Mouse (Mus musculus) forebrain, embryonic 14.5 days (tissue): ENCODE measurements at regions not wholly inside any gene's neighbourhood (a gene's known extent, or its start where the extent isn't known, plus 50 kb on each side); places are given as distances from the start of the nearest gene placed in this dataset.

Experiments used
- ATAC-seq: fragments of 200-750 bp; cut with Nextera tagmentation; 2 replicates; pipeline ENCODE4 v1.8.0; 2017; ENCODE audit warnings: mild to moderate bottlenecking, moderate library complexity
- DNase-seq: peaks from one replicate; pipeline ENCODE4 v3.0.0-alpha.2; 2015; ENCODE audit warnings: low spot score
- H3K27ac ChIP-seq: fragments of 300-500 bp; sonication (generic); 2 replicates; pipeline ENCODE4 v1.5.1; 2014; ENCODE audit warnings: low read depth, mild to moderate bottlenecking, control low read depth, low read length, moderate library complexity
- H3K27me3 ChIP-seq: fragments of 300-500 bp; sonication (generic); replicated peaks from 2 replicates; pipeline ENCODE4 v1.6.1; 2014; ENCODE audit warnings: low read length, control low read depth, mixed read lengths; ENCODE audit not compliant: control insufficient read depth, insufficient read depth
- H3K36me3 ChIP-seq: fragments of 300-500 bp; sonication (generic); 2 replicates; pipeline ENCODE4 v1.6.1; 2014; ENCODE audit warnings: low read length, control low read depth; ENCODE audit not compliant: control insufficient read depth, insufficient read depth
- H3K4me1 ChIP-seq: fragments of 300-500 bp; sonication (generic); 2 replicates; pipeline ENCODE4 v1.6.1; 2014; ENCODE audit warnings: antibody characterized with exemption, low read length, control low read depth; ENCODE audit not compliant: control insufficient read depth, insufficient read depth
- H3K4me2 ChIP-seq: fragments of 300-500 bp; sonication (generic); 2 replicates; pipeline ENCODE4 v1.6.1; 2014; ENCODE audit warnings: mild to moderate bottlenecking, control low read depth, low read length
- H3K4me3 ChIP-seq: fragments of 300-500 bp; sonication (generic); 2 replicates; pipeline ENCODE4 v1.5.1; 2014; ENCODE audit warnings: low read depth, low read length, control low read depth
- H3K9ac ChIP-seq: fragments of 300-500 bp; sonication (generic); 2 replicates; pipeline ENCODE4 v1.6.1; 2014; ENCODE audit warnings: mild to moderate bottlenecking, low read length, control low read depth, moderate library complexity
- H3K9me3 ChIP-seq: fragments of 300-500 bp; sonication (generic); replicated peaks from 2 replicates; pipeline ENCODE4 v1.6.1; 2016; ENCODE audit warnings: low read length, control low read depth, mixed read lengths; ENCODE audit not compliant: control insufficient read depth
- WGBS: fragments of 180-500 bp; shearing (Covaris S2); extraction: QIAGEN DNeasy Blood & Tissue Kit; methylation state at CpG from one replicate; pipeline ENCODE4 v1.1.7; 2014; 5-methylcytosine and 5-hydroxymethylcytosine counted together

- Histone ChIP-seq H3K4me2 (no peak overlapping the region), H3K9me3 (no peaks in the 10 kb centered on the region), H3K27me3 (no peaks in the 10 kb centered on the region), H3K4me1 (no peaks in the 10 kb centered on the region), H3K9ac (no peak overlapping the region), H3K27ac (no peak overlapping the region), H3K4me3 (no peak overlapping the region), H3K36me3 (no peaks in the 10 kb centered on the region)
- DNase-seq = no peak
- WGBS = 93% methylated on average over 8 of the region's 8 CpGs
- no peak for ATAC-seq
Observed at GRCm38 (mm10) chr8:79479326-79479725, 80.0 kb upstream of the Smad1 start.

- Histone ChIP-seq H3K9ac (no peak overlapping the region), H3K9me3 (no peaks in the 10 kb centered on the region), H3K4me2 (no peak overlapping the region), H3K36me3 (no peaks in the 10 kb centered on the region), H3K4me1 (no peaks in the 10 kb centered on the region), H3K4me3 (no peak overlapping the region), H3K27ac (no peak overlapping the region), H3K27me3 (no peaks in the 10 kb centered on the region)
- no peak for ATAC-seq
- DNase-seq = no peak
- WGBS = 46% methylated on average over 5 of the region's 5 CpGs
Observed at GRCm38 (mm10) chr8:79476012-79476411, 76.7 kb upstream of the Smad1 start.

- Histone ChIP-seq H3K36me3 (no peaks in the 10 kb centered on the region), H3K4me1 (no peaks in the 10 kb centered on the region), H3K27ac (no peak overlapping the region), H3K9ac (no peak overlapping the region), H3K4me2 (no peak overlapping the region), H3K4me3 (no peak overlapping the region), H3K27me3 (no peaks in the 10 kb centered on the region), H3K9me3 (no peaks in the 10 kb centered on the region)
- ATAC-seq = no peak
- no peak for DNase-seq
- 65% methylated on average over 8 of the region's 8 CpGs for WGBS
Observed at GRCm38 (mm10) chr8:79474679-79475078, 75.4 kb upstream of the Smad1 start.

GRCm38 (mm10) chr8:79452101-79452500, 52.8 kb upstream of the Smad1 start:
- no peak for DNase-seq

GRCm38 (mm10) chr8:79449453-79449852, 50.1 kb upstream of the Smad1 start:
- H3K9me3 ChIP-seq = no peaks in the 10 kb centered on the region
- no peak overlapping the region for H3K9ac ChIP-seq
- no peak overlapping the region for H3K4me3 ChIP-seq
- H3K27ac ChIP-seq = no peak overlapping the region
- WGBS = 89% methylated on average over 3 of the region's 3 CpGs
- no peak overlapping the region for H3K4me2 ChIP-seq
- no peaks in the 10 kb centered on the region for H3K36me3 ChIP-seq
- no peaks in the 10 kb centered on the region for H3K4me1 ChIP-seq
- DNase-seq (no peak), ATAC-seq (no peak)
- no peaks in the 10 kb centered on the region for H3K27me3 ChIP-seq

More at GRCm38 (mm10) chr8:79452101-79452500, 52.8 kb upstream of the Smad1 start:
- no peak overlapping the region for H3K27ac ChIP-seq
- no peak overlapping the region for H3K9ac ChIP-seq
- H3K9me3 ChIP-seq = no peaks in the 10 kb centered on the region
- H3K4me2 ChIP-seq = no peak overlapping the region
- no peak overlapping the region for H3K4me3 ChIP-seq
- no peaks in the 10 kb centered on the region for H3K36me3 ChIP-seq
- ATAC-seq = no peak
- no peaks in the 10 kb centered on the region for H3K4me1 ChIP-seq
- no peaks in the 10 kb centered on the region for H3K27me3 ChIP-seq
